Mouse (Mus musculus): ENCODE measurements around the gene Adnp.

GRCm38 (mm10) chr2:168250270-168250669 is 43.4 kb upstream of the Adnp start:
- peak; percentile 89 for TF ChIP-seq CTCF (IDR thresholded peaks at IDR 0.05; ENCODE audit: control insufficient read depth, insufficient read depth, low read length)
- TF ChIP-seq POLR2A (IDR thresholded peaks at IDR 0.05; ENCODE audit: borderline replicate concordance, control insufficient read depth, low read depth, low read length) = no peak
